ENCODE assay signal across 32 mouse cellular contexts in the genomic region with DNA sequence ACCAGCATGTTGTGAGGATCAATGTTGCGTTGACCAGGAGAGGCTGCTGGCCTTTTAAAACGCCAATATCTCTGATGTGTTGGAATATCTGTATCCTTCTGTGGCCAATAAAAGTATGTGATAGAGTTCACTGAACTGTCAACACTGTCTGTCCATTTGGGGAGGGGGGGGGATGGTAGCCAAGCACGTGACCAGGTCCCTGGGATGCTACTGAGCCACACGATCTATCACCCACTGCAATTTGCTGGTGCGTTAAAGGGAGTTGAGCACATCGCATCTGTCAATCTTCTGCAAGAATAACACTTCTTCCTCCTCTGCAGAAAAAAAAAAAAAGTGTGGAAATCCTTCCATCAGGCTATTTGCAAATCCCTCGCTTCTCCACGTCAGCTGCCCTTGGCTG. TPM values are rescaled to one million over a fixed set of nuclear protein-coding genes. Genes with fewer than 3 reads are reported as not detected.
DNase-seq lines count a peak whose midpoint lies in the region; ATAC-seq and TF ChIP-seq lines count a peak whose summit lies in the region.
"Had no signal": no experiment of that assay in that cellular context is flagged by ENCODE, and none has a peak within 500 bp of the region (broad histone marks: within the 10 kb centered on the region; RNA-seq: fewer than 3 reads in every experiment).

No protein-coding gene starts in this region.

- no peak overlapping the region for H3K9ac ChIP-seq in hindbrain, embryonic 13.5 days
- no peak overlapping the region for H3K9ac ChIP-seq in hindbrain, embryonic 14.5 days
- no peak overlapping the region for H3K9ac ChIP-seq in lung, embryonic 16.5 days (ENCODE audit: low read length)
- H3K9ac ChIP-seq in lung, postnatal 0 days (replicated peaks; ENCODE audit: low read depth), result no peak overlapping the region
- H3K9ac ChIP-seq: embryonic facial prominence, embryonic 13.5 days; forebrain, embryonic 12.5 days; forebrain, embryonic 15.5 days; heart, embryonic 12.5 days; heart, embryonic 15.5 days; hindbrain, embryonic 15.5 days had no signal

- 0 out of 2 replicates have a peak overlapping the region, but pooled peaks have one; percentile 13 for H3K27ac ChIP-seq in hindbrain, embryonic 13.5 days
- no peak overlapping the region for H3K27ac ChIP-seq in hindbrain, embryonic 14.5 days
- H3K27ac ChIP-seq in lung, embryonic 16.5 days (ENCODE audit: low read length), result no peak overlapping the region
- no peak overlapping the region for H3K27ac ChIP-seq in lung, postnatal 0 days (ENCODE audit: low read length)
- H3K27ac ChIP-seq: embryonic facial prominence, embryonic 10.5 days; embryonic facial prominence, embryonic 13.5 days; forebrain, embryonic 12.5 days; forebrain, embryonic 15.5 days; heart, embryonic 15.5 days; hindbrain, embryonic 10.5 days; hindbrain, embryonic 15.5 days had no signal

- no peak for DNase-seq in hindbrain, embryonic 14.5 days (ENCODE audit: low spot score)
- peak; percentile 36 for DNase-seq in left cerebral cortex, postnatal 4 days
- no peak for DNase-seq in left cerebral cortex, adult 11 months (ENCODE audit: low spot score)
- DNase-seq in lung, postnatal 0 days (ENCODE audit: low spot score), result no peak
- DNase-seq: adrenal gland, postnatal 10 days; adrenal gland, postnatal 36 days; B cell, adult 2 months; cerebellum, adult 2 months; cerebellum, adult 9-11 months; cerebellum, postnatal 36 days; embryo, embryonic 11 days; gastrocnemius, postnatal 25 days; heart, postnatal 36 days had no signal

- no peaks in the 10 kb centered on the region for H3K27me3 ChIP-seq in hindbrain, embryonic 13.5 days
- H3K27me3 ChIP-seq in hindbrain, embryonic 14.5 days (ENCODE audit: control insufficient read depth, insufficient read depth, low read length), result no peaks in the 10 kb centered on the region
- no peaks in the 10 kb centered on the region for H3K27me3 ChIP-seq in lung, embryonic 16.5 days (ENCODE audit: control insufficient read depth, insufficient read depth, low read depth, low read length)
- H3K27me3 ChIP-seq in lung, postnatal 0 days (replicated peaks; ENCODE audit: insufficient read depth, low read length), result no peaks in the 10 kb centered on the region
- H3K27me3 ChIP-seq: CH12.LX; embryonic facial prominence, embryonic 13.5 days; forebrain, embryonic 12.5 days; forebrain, embryonic 15.5 days; heart, embryonic 15.5 days; hindbrain, embryonic 15.5 days; Patski had no signal

- no peaks in the 10 kb centered on the region for H3K4me1 ChIP-seq in hindbrain, embryonic 13.5 days (replicated peaks)
- no peaks in the 10 kb centered on the region for H3K4me1 ChIP-seq in hindbrain, embryonic 14.5 days (replicated peaks; ENCODE audit: control insufficient read depth, insufficient read depth, low read length)
- H3K4me1 ChIP-seq in lung, embryonic 16.5 days (replicated peaks; ENCODE audit: control insufficient read depth, insufficient read depth, low read length), result no peaks in the 10 kb centered on the region; the same call in 1 of the 2 replicates
- H3K4me1 ChIP-seq in lung, postnatal 0 days (ENCODE audit: insufficient read depth, low read depth, low read length), result no peaks in the 10 kb centered on the region
- H3K4me1 ChIP-seq: embryonic facial prominence, embryonic 10.5 days; embryonic facial prominence, embryonic 13.5 days; forebrain, embryonic 12.5 days; hindbrain, embryonic 10.5 days; hindbrain, embryonic 15.5 days had no signal

- ATAC-seq in hindbrain, embryonic 13.5 days (ENCODE audit: low FRiP score), result no peak
- ATAC-seq in hindbrain, embryonic 14.5 days (ENCODE audit: low FRiP score), result no peak
- ATAC-seq in lung, embryonic 16.5 days (ENCODE audit: low read depth), result peak; percentile 61
- no peak for ATAC-seq in lung, postnatal 0 days
- ATAC-seq: Patski had no signal

- intact Hi-C loops in left cerebral cortex, postnatal 4 days (cut with DNase I), result no loop called here

- no peak overlapping the region for H3K4me2 ChIP-seq in hindbrain, embryonic 13.5 days
- no peak overlapping the region for H3K4me2 ChIP-seq in hindbrain, embryonic 14.5 days (replicated peaks)
- 0 out of 2 replicates have a peak overlapping the region, but pooled peaks have one; percentile 3 for H3K4me2 ChIP-seq in lung, embryonic 16.5 days (ENCODE audit: low read depth, low read length)
- no peak overlapping the region for H3K4me2 ChIP-seq in lung, postnatal 0 days (replicated peaks; ENCODE audit: low read depth, low read length)
- H3K4me2 ChIP-seq: embryonic facial prominence, embryonic 13.5 days; forebrain, embryonic 12.5 days; forebrain, embryonic 15.5 days; heart, embryonic 12.5 days; heart, embryonic 15.5 days; hindbrain, embryonic 15.5 days had no signal

- 83% methylated on average over 8 of the region's 8 CpGs for WGBS in hindbrain, embryonic 13.5 days
- 84% methylated on average over 8 of the region's 8 CpGs for WGBS in hindbrain, embryonic 14.5 days
- WGBS in lung, embryonic 16.5 days, result 49% methylated on average over 8 of the region's 8 CpGs
- WGBS in lung, postnatal 0 days, result 53% methylated on average over 8 of the region's 8 CpGs

- H3K36me3 ChIP-seq in hindbrain, embryonic 13.5 days, result no peaks in the 10 kb centered on the region
- H3K36me3 ChIP-seq in hindbrain, embryonic 14.5 days (replicated peaks; ENCODE audit: control insufficient read depth, insufficient read depth), result no peaks in the 10 kb centered on the region
- no peaks in the 10 kb centered on the region for H3K36me3 ChIP-seq in lung, embryonic 16.5 days (ENCODE audit: control insufficient read depth, insufficient read depth, low read length)
- H3K36me3 ChIP-seq in lung, postnatal 0 days (ENCODE audit: insufficient read depth, low read length), result no peaks in the 10 kb centered on the region
- H3K36me3 ChIP-seq: embryonic facial prominence, embryonic 10.5 days; embryonic facial prominence, embryonic 13.5 days; forebrain, embryonic 12.5 days; forebrain, embryonic 15.5 days; G1E; heart, embryonic 12.5 days; heart, embryonic 15.5 days; hindbrain, embryonic 10.5 days; hindbrain, embryonic 15.5 days had no signal

- no peak for TF ChIP-seq EP300 in lung, postnatal 0 days (IDR thresholded peaks at IDR 0.05)

- TF ChIP-seq CTCF in lung, postnatal 0 days (IDR thresholded peaks at IDR 0.05), result no peak

- no peak overlapping the region for H3K4me3 ChIP-seq in hindbrain, embryonic 13.5 days
- H3K4me3 ChIP-seq in hindbrain, embryonic 14.5 days (replicated peaks; ENCODE audit: low read length), result no peak overlapping the region
- no peak overlapping the region for H3K4me3 ChIP-seq in lung, embryonic 16.5 days (ENCODE audit: low read length)
- no peak overlapping the region for H3K4me3 ChIP-seq in lung, postnatal 0 days (ENCODE audit: low read depth, low read length)
- H3K4me3 ChIP-seq: embryonic facial prominence, embryonic 10.5 days; embryonic facial prominence, embryonic 13.5 days; erythroblast, embryonic 14.5 days; forebrain, embryonic 12.5 days; forebrain, embryonic 15.5 days; heart, embryonic 12.5 days; heart, embryonic 15.5 days; hindbrain, embryonic 10.5 days; hindbrain, embryonic 15.5 days had no signal

- no peaks in the 10 kb centered on the region for H3K9me3 ChIP-seq in hindbrain, embryonic 13.5 days
- H3K9me3 ChIP-seq in hindbrain, embryonic 14.5 days (ENCODE audit: control insufficient read depth, low read length), result no peaks in the 10 kb centered on the region
- H3K9me3 ChIP-seq in lung, embryonic 16.5 days (ENCODE audit: control insufficient read depth, low read length), result no peaks in the 10 kb centered on the region
- H3K9me3 ChIP-seq in lung, postnatal 0 days (ENCODE audit: low read length), result no peaks in the 10 kb centered on the region
- H3K9me3 ChIP-seq: embryonic facial prominence, embryonic 10.5 days; embryonic facial prominence, embryonic 13.5 days; forebrain, embryonic 12.5 days; forebrain, embryonic 15.5 days; G1E; heart, embryonic 12.5 days; heart, embryonic 15.5 days; hindbrain, embryonic 10.5 days; hindbrain, embryonic 15.5 days had no signal

RNA-seq across cellular contexts. Expression of gene Naa11, which starts 43.9 kb away (rescaled TPM):
- polyA plus RNA-seq in hindbrain, embryonic 13.5 days (2015; fragmentation: Nextera tagmentation; extraction: Ambion mirVana), result not detected in 2 replicates
- not detected in 2 replicates for polyA plus RNA-seq in hindbrain, embryonic 14.5 days (2014; fragmentation: Nextera tagmentation; extraction: Ambion mirVana)
- total RNA-seq in left cerebral cortex, postnatal 4 days (2021), result under 1 TPM; 0.10 to 0.18 TPM
- polyA plus RNA-seq in lung, embryonic 16.5 days (2015; fragmentation: Nextera tagmentation; extraction: Ambion mirVana), result not detected in 2 replicates
- polyA plus RNA-seq in lung, postnatal 0 days (2015; fragmentation: Nextera tagmentation; extraction: Ambion mirVana), result 0.04 and 0.05 TPM in 2 replicates
- total RNA-seq: adrenal gland, adult 18-20 months; adrenal gland, postnatal 10 days; adrenal gland, postnatal 36 days; CH12.LX; gastrocnemius, adult 8-10 months; gastrocnemius, postnatal 25 days; heart, adult 18-20 months; heart, postnatal 10 days; heart, postnatal 36 days had no signal
- polyA plus RNA-seq: cerebellum, adult 2 months; embryonic facial prominence, embryonic 10.5 days; embryonic facial prominence, embryonic 13.5 days; erythroblast, embryonic 14.5 days; forebrain, embryonic 15.5 days; G1E; gonadal fat pad, adult 2 months; heart, embryonic 12.5 days; heart, embryonic 15.5 days; hindbrain, embryonic 10.5 days; hindbrain, embryonic 15.5 days; Patski had no signal
